Mouse (Mus musculus) kidney, embryonic 15.5 days (tissue): ENCODE measurements around the gene Wsb2. TPM values are rescaled to one million over a fixed set of nuclear protein-coding genes. Genes with fewer than 3 reads are reported as not detected.
A peak's percentile ranks its signal among the peaks of the same experiment; 100 is the strongest.
"Not testable (repeated sequence)": the region's sequence is repeated elsewhere in the genome, so short reads cannot be mapped to it uniquely, and the experiment has no call there.

Experiments used
- ATAC-seq: fragments of 200-750 bp; cut with Nextera tagmentation; replicated peaks from 2 replicates; pipeline ENCODE4 v1.8.0; 2017; ENCODE audit warnings: moderate TSS enrichment; ENCODE audit not compliant: low FRiP score
- H3K27ac ChIP-seq: fragments of 300-500 bp; sonication (generic); 2 replicates; pipeline ENCODE4 v1.5.1; 2015; ENCODE audit warnings: mild to moderate bottlenecking, inconsistent platforms
- H3K27me3 ChIP-seq: fragments of 300-500 bp; sonication (generic); 2 replicates; pipeline ENCODE4 v1.6.1; 2015; ENCODE audit warnings: inconsistent platforms
- H3K36me3 ChIP-seq: fragments of 300-500 bp; sonication (generic); 2 replicates; pipeline ENCODE4 v1.6.1; 2015; ENCODE audit warnings: inconsistent platforms
- H3K4me1 ChIP-seq: fragments of 300-500 bp; sonication (generic); 2 replicates; pipeline ENCODE4 v1.6.1; 2015; ENCODE audit warnings: inconsistent platforms
- H3K4me2 ChIP-seq: fragments of 300-500 bp; sonication (generic); 2 replicates; pipeline ENCODE4 v1.6.1; 2015; ENCODE audit warnings: moderate library complexity, mild to moderate bottlenecking, inconsistent platforms
- H3K4me3 ChIP-seq: fragments of 300-500 bp; sonication (generic); replicated peaks from 2 replicates; pipeline ENCODE4 v1.5.1; 2015; ENCODE audit warnings: mild to moderate bottlenecking, inconsistent platforms
- H3K9ac ChIP-seq: fragments of 300-500 bp; sonication (generic); 2 replicates; pipeline ENCODE4 v1.6.1; 2015; ENCODE audit warnings: mild to moderate bottlenecking, inconsistent platforms
- H3K9me3 ChIP-seq: fragments of 300-500 bp; sonication (generic); replicated peaks from 2 replicates; pipeline ENCODE4 v1.6.1; 2016; ENCODE audit warnings: inconsistent platforms
- WGBS: fragments of 180-500 bp; shearing (Covaris S2); methylation state at CpG from one replicate; pipeline ENCODE4 v1.1.7; 2015; ENCODE audit warnings: mixed read lengths; 5-methylcytosine and 5-hydroxymethylcytosine counted together
- polyA plus RNA-seq: library from polyadenylated mRNA; unstranded; fragments of >200 nt; fragmentation: Nextera tagmentation; extraction: Ambion mirVana; gene quantifications from 2 replicates; pipeline ENCODE4 v1.2.1, GENCODE M21; 2015

Gene Wsb2
- polyA plus RNA-seq, 1 experiment from 2014 or later = 67.7 TPM

GRCm38 (mm10) chr5:117397371-117397770, 40.3 kb downstream of the Wsb2 start:
- Histone ChIP-seq H3K4me1 (0 out of 2 replicates have a peak, but pooled peaks cover 4% of the 10 kb centered on the region), H3K9me3 (peaks cover 7% of the 10 kb centered on the region; the same call in 1 of the 2 replicates), H3K27me3 (no peaks in the 10 kb centered on the region), H3K36me3 (no peaks in the 10 kb centered on the region), H3K27ac (no peak overlapping the region), H3K4me3 (no peak overlapping the region), H3K4me2 (no peak overlapping the region), H3K9ac (no peak overlapping the region)
- ATAC-seq = no peak
- 79% methylated on average over 6 of the region's 6 CpGs for WGBS

- ATAC-seq = no peak
Observed at GRCm38 (mm10) chr5:117398007-117398550, 41.0 kb downstream of the Wsb2 start.

DNA sequence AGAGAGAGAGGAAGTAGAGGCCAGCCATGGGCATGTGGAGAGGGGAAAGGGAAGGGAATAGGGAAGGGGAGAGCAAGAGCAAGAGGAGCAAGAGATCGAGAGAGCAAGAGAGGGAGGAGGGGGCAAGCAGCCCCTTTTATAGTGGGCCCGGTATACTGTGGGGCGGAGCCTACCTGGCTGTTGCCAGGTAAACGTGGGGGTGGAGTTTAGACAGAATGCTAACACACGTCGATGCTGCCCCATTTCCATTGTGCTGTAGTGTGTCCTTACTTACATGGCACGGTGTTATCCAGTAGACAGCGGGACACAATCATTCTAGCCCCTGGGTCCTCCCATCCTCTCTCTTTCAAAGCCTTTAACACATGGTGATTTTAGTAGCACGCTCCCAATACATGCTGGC, 42.2 kb downstream of the Wsb2 start:
- ATAC-seq = no peak

More at GRCm38 (mm10) chr5:117398007-117398550, 41.0 kb downstream of the Wsb2 start:
- H3K4me1 ChIP-seq = 0 out of 2 replicates have a peak, but pooled peaks cover 4% of the 10 kb centered on the region
- no peak overlapping the region for H3K4me3 ChIP-seq
- H3K9ac ChIP-seq = no peak overlapping the region; the same call in 1 of the 2 replicates
- H3K36me3 ChIP-seq = no peaks in the 10 kb centered on the region
- 0 out of 2 replicates have a peak, but pooled peaks cover 2% of the 10 kb centered on the region for H3K9me3 ChIP-seq
- 30% methylated on average over 4 of the region's 5 CpGs for WGBS
- H3K27ac ChIP-seq = no peak overlapping the region
- no peaks in the 10 kb centered on the region for H3K27me3 ChIP-seq
- H3K4me2 ChIP-seq = no peak overlapping the region

DNA sequence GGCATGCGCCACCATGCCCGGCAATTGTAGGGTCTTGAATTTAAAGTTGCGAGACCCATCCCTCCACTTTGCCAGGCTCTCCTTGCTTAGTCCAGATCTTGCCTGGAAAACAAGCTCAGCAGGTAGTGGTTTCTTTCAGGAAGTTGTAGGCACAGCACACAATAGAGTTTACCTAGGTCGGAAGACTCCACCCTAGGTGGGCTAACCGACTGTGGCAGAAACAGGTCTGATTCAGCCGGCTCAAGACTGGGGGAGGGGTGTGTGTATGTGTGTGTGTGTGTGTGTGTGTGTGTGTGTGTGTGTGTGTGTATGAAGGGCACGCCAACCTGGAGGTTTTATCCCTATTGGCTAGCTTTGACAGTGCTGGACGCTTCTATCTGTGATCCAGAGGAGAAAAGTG, 46.5 kb downstream of the Wsb2 start:
- Histone ChIP-seq H3K36me3 (no peaks in the 10 kb centered on the region), H3K9ac (no peak overlapping the region), H3K27ac (no peak overlapping the region), H3K4me3 (no peak overlapping the region), H3K4me2 (no peak overlapping the region), H3K4me1 (no peaks in the 10 kb centered on the region), H3K27me3 (no peaks in the 10 kb centered on the region), H3K9me3 (no peaks in the 10 kb centered on the region)
- ATAC-seq = no peak
- 81% methylated on average over 8 of the region's 8 CpGs for WGBS

More for the DNA sequence above, 42.2 kb downstream of the Wsb2 start:
- H3K4me3 ChIP-seq = no peak overlapping the region
- H3K27ac ChIP-seq = no peak overlapping the region
- 0 out of 2 replicates have a peak, but pooled peaks cover 4% of the 10 kb centered on the region for H3K4me1 ChIP-seq
- WGBS = 77% methylated on average over 9 of the region's 9 CpGs
- no peaks in the 10 kb centered on the region for H3K27me3 ChIP-seq
- no peaks in the 10 kb centered on the region for H3K9me3 ChIP-seq
- H3K4me2 ChIP-seq = no peak overlapping the region
- H3K9ac ChIP-seq = no peak overlapping the region
- no peaks in the 10 kb centered on the region for H3K36me3 ChIP-seq

DNA sequence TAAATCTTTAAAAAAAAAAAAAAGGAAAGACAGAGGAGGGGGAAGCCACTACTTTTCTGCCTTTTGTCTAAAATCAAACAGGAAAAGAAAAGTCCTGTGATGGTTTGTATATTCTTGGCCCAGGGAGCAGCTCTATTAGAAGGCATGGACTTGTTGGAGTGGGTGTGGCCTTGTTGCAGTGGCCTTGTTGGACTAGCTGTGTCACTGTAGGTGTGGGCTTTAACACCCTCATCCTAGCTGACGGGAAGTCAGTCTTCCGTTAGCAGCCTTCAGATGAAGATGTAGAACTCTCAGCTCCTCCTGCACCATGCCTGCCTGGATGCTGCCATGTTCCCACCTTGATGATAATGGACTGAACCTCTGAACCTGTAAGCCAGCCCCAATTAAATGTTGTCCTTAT, 47.6 kb downstream of the Wsb2 start:
- H3K27ac ChIP-seq, H3K4me3 ChIP-seq, H3K4me2 ChIP-seq, H3K9me3 ChIP-seq, ATAC-seq, H3K4me1 ChIP-seq, H3K9ac ChIP-seq, H3K36me3 ChIP-seq, H3K27me3 ChIP-seq: not testable (repeated sequence)
- 59% methylated on average over 2 of the region's 2 CpGs for WGBS

DNA sequence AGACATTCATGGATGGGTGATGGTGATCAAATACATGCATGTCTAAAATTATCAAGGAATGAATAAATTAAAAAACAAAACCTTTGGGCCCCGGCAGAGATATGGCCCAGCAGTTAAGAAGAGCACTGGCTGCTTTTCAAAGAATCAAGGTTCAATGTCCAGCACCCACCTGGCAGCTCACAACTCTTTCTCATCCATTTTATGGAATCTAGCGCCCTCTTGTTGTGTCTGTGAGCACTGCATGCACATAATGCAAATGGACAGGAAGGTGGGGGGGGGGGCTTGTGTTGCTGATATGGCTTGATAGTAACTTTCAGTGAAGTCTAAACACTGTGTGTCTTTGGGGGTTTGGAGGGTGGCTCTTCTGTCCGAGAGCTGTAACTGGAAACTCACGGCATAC, 51.1 kb downstream of the Wsb2 start:
- Histone ChIP-seq H3K9me3 (no peaks in the 10 kb centered on the region), H3K9ac (no peak overlapping the region), H3K4me2 (no peak overlapping the region), H3K27ac (no peak overlapping the region), H3K4me1 (peaks cover 8% of the 10 kb centered on the region; the same call in 1 of the 2 replicates), H3K27me3 (peaks cover 21% of the 10 kb centered on the region), H3K4me3 (no peak overlapping the region), H3K36me3 (no peaks in the 10 kb centered on the region)
- 49% methylated on average over 4 of the region's 4 CpGs for WGBS
- ATAC-seq = no peak

- Histone ChIP-seq H3K27ac (no peak overlapping the region), H3K4me2 (no peak overlapping the region), H3K27me3 (peaks cover 32% of the 10 kb centered on the region), H3K4me1 (peaks cover 18% of the 10 kb centered on the region), H3K4me3 (no peak overlapping the region), H3K9ac (no peak overlapping the region), H3K36me3 (no peaks in the 10 kb centered on the region), H3K9me3 (no peaks in the 10 kb centered on the region)
- WGBS = 67% methylated on average over 6 of the region's 6 CpGs
- ATAC-seq = no peak
Observed at GRCm38 (mm10) chr5:117409369-117409768, 52.3 kb downstream of the Wsb2 start.

DNA sequence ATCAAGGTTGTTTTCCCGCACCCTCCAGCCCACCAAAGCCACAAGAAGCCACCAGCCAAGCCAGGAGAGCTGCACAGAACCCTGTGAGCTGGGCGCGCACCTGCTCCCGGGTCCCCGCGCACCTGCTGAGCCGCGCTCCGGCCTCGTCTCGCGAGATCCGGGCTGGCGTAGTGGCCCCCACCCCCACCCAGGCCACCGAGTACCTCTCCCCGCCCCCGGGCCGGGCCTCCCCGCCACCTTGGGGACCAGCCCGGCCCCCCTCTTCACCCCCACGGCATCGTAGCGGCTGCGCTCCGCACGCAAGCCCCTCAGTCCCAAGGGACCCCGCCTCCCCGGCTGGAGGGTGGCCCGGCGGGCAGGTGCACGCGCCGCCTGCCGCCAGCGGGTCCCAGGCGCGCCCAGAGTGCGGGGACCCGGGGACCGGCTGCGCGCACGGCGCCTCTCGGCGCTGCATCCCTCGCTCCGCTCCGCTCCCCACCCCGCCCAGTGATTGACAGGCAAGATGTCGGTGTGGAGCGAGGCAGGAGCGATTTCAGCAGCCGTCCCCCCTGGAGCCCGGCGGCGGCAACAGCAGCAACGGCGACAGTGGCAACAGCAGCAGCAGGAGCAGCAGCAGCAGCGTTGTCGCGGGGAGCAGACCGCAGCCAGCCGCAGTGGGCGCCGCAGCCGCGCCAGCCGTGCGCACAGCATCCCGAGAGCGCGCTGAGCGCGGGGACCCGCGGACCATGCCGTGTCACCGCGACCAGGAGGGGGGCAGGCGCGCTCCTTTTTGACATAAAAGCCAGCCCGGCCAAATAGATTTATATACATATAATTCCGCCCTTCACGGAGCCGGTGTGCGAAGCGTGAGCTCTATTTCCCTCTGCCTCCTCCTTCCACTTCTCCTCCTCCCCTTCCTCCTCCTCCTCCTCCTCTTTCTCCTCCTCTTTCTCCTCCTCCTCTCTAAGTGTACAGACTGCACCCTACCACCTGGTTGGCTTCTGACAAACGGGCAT, 56.7 kb downstream of the Wsb2 start, which contains the start of gene Ksr2:
TSS of gene Ksr2 (plus strand) at position 494 of the 995 bp plus-strand sequence.
- H3K4me1 ChIP-seq = peaks cover 23% of the 10 kb centered on the region
- H3K36me3 ChIP-seq = no peaks in the 10 kb centered on the region
- peak within 1 kb of the TSS; percentile 92 for H3K4me2 ChIP-seq
- H3K27ac ChIP-seq = peak within 1 kb of the TSS; percentile 81
- peak; percentile 89 for ATAC-seq
- peaks cover 59% of the 10 kb centered on the region for H3K27me3 ChIP-seq
- peak within 1 kb of the TSS; percentile 69 for H3K4me3 ChIP-seq
- WGBS = under 1% methylated on average over 85 of the region's 89 CpGs
- peak within 1 kb of the TSS; percentile 49 for H3K9ac ChIP-seq
- H3K9me3 ChIP-seq = no peaks in the 10 kb centered on the region

DNA sequence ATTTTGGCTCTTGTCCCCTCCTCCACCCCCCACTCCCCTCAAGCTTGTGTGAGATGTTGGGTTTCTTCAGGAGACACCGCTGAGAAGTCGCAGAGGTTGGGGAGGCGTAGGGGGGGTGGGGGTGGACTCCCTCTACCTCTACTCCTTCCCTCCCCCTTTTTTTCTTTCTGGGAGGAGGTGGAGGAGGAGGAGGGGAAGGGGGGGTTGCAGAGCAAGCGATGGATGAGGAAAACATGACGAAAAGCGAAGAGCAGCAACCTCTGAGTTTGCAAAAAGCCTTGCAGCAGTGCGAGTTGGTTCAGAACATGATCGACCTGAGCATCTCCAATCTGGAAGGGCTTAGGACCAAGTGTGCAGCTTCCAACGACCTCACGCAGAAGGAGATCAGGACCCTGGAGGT, 57.5 kb downstream of the Wsb2 start:
- WGBS = 4% methylated on average over 10 of the region's 10 CpGs
- Histone ChIP-seq H3K36me3 (no peaks in the 10 kb centered on the region), H3K9ac (peak overlapping the region; percentile 49; the same call in 1 of the 2 replicates), H3K4me3 (peak overlapping the region; percentile 69), H3K4me2 (peak overlapping the region; percentile 92), H3K9me3 (no peaks in the 10 kb centered on the region), H3K27me3 (peaks cover 59% of the 10 kb centered on the region), H3K4me1 (peaks cover 19% of the 10 kb centered on the region), H3K27ac (no peak overlapping the region)
- ATAC-seq = no peak

- no peaks in the 10 kb centered on the region for H3K9me3 ChIP-seq
- peak overlapping the region; percentile 92 for H3K4me2 ChIP-seq
- H3K9ac ChIP-seq = no peak overlapping the region
- ATAC-seq = no peak
- H3K36me3 ChIP-seq = no peaks in the 10 kb centered on the region
- H3K4me3 ChIP-seq = peak overlapping the region; percentile 69
- peaks cover 19% of the 10 kb centered on the region for H3K4me1 ChIP-seq
- WGBS = 26% methylated on average over 19 of the region's 19 CpGs
- no peak overlapping the region for H3K27ac ChIP-seq
- peaks cover 59% of the 10 kb centered on the region for H3K27me3 ChIP-seq
Observed at GRCm38 (mm10) chr5:117415011-117415912, 58.2 kb downstream of the Wsb2 start.

GRCm38 (mm10) chr5:117417442-117417841, 60.3 kb downstream of the Wsb2 start:
- WGBS = 84% methylated on average over 2 of the region's 2 CpGs
- ATAC-seq = no peak
- no peaks in the 10 kb centered on the region for H3K9me3 ChIP-seq
- H3K27me3 ChIP-seq = peaks cover 45% of the 10 kb centered on the region
- H3K27ac ChIP-seq = no peak overlapping the region
- H3K4me1 ChIP-seq = peaks cover 19% of the 10 kb centered on the region
- no peak overlapping the region for H3K9ac ChIP-seq
- H3K4me3 ChIP-seq = no peak overlapping the region
- no peaks in the 10 kb centered on the region for H3K36me3 ChIP-seq
- H3K4me2 ChIP-seq = no peak overlapping the region
